Mouse (Mus musculus) midbrain, embryonic 16.5 days (tissue): ENCODE data around the gene Pcif1. TPM values are rescaled to one million over a fixed set of nuclear protein-coding genes. Genes with fewer than 3 reads are reported as not detected.

Experiments used
- ATAC-seq: fragments of 200-750 bp; cut with Nextera tagmentation; 2 replicates; pipeline ENCODE4 v1.8.0; 2017; ENCODE audit warnings: moderate TSS enrichment
- H3K27ac ChIP-seq: fragments of 300-500 bp; sonication (generic); 2 replicates; pipeline ENCODE4 v1.5.1; 2014; ENCODE audit warnings: mild to moderate bottlenecking, low read length, mixed read lengths
- H3K27me3 ChIP-seq: fragments of 300-500 bp; sonication (generic); 2 replicates; pipeline ENCODE4 v1.6.1; 2014; ENCODE audit warnings: low read depth, low read length, mixed read lengths; ENCODE audit not compliant: control insufficient read depth, insufficient read depth
- H3K36me3 ChIP-seq: fragments of 300-500 bp; sonication (generic); 2 replicates; pipeline ENCODE4 v1.6.1; 2014; ENCODE audit warnings: mild to moderate bottlenecking, low read length, moderate library complexity, mixed read lengths; ENCODE audit not compliant: control insufficient read depth, insufficient read depth
- H3K4me1 ChIP-seq: fragments of 300-500 bp; sonication (generic); 2 replicates; pipeline ENCODE4 v1.6.1; 2014; ENCODE audit warnings: mild to moderate bottlenecking, low read length, mixed read lengths; ENCODE audit not compliant: control insufficient read depth, insufficient read depth
- H3K4me2 ChIP-seq: fragments of 300-500 bp; sonication (generic); 2 replicates; pipeline ENCODE4 v1.6.1; 2014; ENCODE audit warnings: mild to moderate bottlenecking, low read length, mixed read lengths
- H3K4me3 ChIP-seq: fragments of 300-500 bp; sonication (generic); 2 replicates; pipeline ENCODE4 v1.5.1; 2014; ENCODE audit warnings: low read depth, mild to moderate bottlenecking, low read length, moderate library complexity, mixed read lengths
- H3K9ac ChIP-seq: fragments of 300-500 bp; sonication (generic); 2 replicates; pipeline ENCODE4 v1.6.1; 2014; ENCODE audit warnings: low read depth, low read length, mixed read lengths
- H3K9me3 ChIP-seq: fragments of 300-500 bp; sonication (generic); replicated peaks from 2 replicates; pipeline ENCODE4 v1.6.1; 2014; ENCODE audit warnings: mild to moderate bottlenecking, low read length, mixed read lengths; ENCODE audit not compliant: control insufficient read depth, poor library complexity, severe bottlenecking
- WGBS: fragments of 180-500 bp; shearing (Covaris S2); extraction: QIAGEN DNeasy Blood & Tissue Kit; methylation state at CpG from one replicate; pipeline ENCODE4 v1.1.7; 2014; 5-methylcytosine and 5-hydroxymethylcytosine counted together
- polyA plus RNA-seq: library from polyadenylated mRNA; unstranded; fragments of >200 nt; fragmentation: Nextera tagmentation; extraction: Ambion mirVana; gene quantifications from 2 replicates; pipeline ENCODE4 v1.2.1, GENCODE M21; 2015

Gene Pcif1
- polyA plus RNA-seq, 1 experiment from 2014 or later: 78.9 TPM

DNA sequence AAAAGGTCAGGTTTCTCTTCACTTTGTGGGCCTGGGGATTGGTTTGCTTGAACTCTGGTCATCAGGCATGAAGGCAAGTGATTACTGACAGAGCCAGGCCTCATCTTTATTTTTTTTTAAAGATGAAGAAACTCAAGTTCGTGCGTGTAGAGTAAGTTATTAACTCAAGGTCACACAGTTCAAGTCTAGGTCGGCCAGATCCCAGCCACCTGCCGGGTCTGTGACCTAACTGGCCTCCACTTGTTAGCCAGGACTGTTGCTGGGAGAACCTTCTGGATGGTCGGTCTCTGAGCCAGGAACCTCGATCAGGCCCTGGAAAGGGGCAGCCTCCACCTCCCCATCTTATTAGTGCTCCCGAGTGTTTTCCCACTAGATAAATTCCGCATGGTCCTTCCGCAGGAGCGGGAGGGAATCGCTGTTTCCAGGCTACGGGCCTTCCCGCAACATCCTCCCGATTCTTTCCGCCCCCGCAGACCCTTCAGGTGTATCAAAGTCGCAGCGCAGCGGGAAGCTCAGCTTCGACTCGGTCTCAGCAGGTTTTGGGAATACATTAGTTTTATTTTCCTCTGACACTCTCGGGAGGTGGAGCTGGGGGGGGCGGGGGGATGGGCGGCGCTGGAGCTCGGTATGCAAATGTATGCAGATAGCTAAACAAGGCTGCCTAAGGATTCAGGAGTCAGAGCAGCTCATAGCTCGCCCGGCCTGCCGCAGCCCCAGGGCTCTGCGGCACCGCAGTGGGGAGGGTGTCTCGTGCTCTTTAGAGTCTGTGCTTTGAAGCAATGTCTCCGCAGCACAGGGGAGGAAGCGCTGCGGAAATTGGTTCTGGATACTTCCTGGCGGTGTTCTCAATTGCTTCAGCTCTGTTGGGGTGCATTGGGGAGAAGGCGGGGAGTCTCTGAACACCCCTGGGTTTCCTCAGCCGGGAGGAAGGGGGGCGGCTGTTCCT is 59.3 kb downstream of the Pcif1 start:
- peak; percentile 94 for ATAC-seq
- WGBS: 3% methylated on average over 39 of the region's 39 CpGs

DNA sequence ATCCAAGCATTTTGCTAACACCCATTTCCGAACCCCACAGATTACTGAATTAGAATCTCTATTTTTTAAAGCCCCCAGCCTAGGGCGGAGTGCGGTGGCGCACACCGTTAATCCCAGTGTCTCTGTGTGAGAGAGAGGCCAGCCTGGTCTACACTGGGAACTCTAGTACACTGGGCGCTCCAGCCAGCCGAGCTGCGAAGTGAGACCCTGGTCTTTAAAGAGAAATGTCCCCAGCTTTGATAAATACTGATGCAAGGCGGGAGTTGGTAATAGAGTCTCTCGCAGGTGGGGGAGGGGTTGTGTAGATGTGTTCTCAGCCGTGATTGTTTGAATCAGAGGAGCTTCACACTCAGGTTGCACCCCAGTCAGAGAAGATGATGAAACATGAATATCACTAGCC is 60.0 kb downstream of the Pcif1 start:
- H3K4me2 ChIP-seq: peak overlapping the region; percentile 68
- peak overlapping the region; percentile 37 for H3K4me3 ChIP-seq
- WGBS: 2% methylated on average over 11 of the region's 11 CpGs
- peaks cover 17% of the 10 kb centered on the region for H3K4me1 ChIP-seq
- H3K9me3 ChIP-seq: no peaks in the 10 kb centered on the region
- H3K27ac ChIP-seq: peak overlapping the region; percentile 69
- H3K9ac ChIP-seq: peak overlapping the region; percentile 37
- H3K27me3 ChIP-seq: no peaks in the 10 kb centered on the region; the same call in 1 of the 2 replicates
- no peaks in the 10 kb centered on the region for H3K36me3 ChIP-seq
- ATAC-seq: peak; percentile 80

More for the DNA sequence above, 59.3 kb downstream of the Pcif1 start:
- H3K4me1 ChIP-seq: peaks cover 17% of the 10 kb centered on the region
- no peaks in the 10 kb centered on the region; the same call in 1 of the 2 replicates for H3K27me3 ChIP-seq
- H3K36me3 ChIP-seq: no peaks in the 10 kb centered on the region
- peak overlapping the region; percentile 37 for H3K9ac ChIP-seq
- peak overlapping the region; percentile 68 for H3K4me2 ChIP-seq
- H3K9me3 ChIP-seq: no peaks in the 10 kb centered on the region
- H3K27ac ChIP-seq: peak overlapping the region; percentile 69
- H3K4me3 ChIP-seq: peak overlapping the region; percentile 37

DNA sequence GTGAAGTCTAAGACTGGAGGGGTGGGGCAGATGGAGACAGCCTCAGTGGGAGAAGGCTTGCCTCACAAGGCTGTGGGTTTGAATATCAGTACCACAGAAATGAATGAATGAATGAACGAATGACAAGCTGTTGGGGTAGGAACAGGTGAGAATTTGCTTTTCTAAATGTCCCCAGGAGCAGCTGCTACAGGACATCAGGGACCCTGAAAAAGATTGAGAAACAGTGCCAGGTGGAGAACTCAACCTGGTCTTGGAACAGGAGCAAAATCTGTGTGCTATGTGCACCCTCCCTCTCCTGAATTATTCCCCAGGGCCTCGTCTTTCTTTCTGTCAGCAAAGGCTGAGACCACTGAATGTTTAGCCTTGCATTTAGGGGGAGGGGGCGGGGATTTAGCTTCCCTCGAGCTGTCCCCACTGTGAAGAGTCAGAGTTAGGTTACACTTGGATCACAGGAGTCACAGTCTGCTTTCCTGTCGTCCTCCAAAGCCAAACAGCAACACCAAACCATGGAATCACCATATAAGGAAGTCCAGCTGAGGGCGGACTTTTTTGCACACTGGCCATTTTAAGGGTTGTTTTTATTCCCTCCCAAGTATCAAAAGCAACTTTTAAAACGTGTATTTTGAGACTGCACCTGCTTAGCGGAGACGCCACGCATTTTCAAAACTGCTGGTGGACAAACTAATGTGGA is 61.2 kb downstream of the Pcif1 start, which contains the start of gene Mmp9:
Gene Mmp9 (plus strand): TSS at position 641 of the 691 bp plus-strand sequence.
- H3K27ac ChIP-seq: peak within 1 kb of the TSS; percentile 69
- H3K9me3 ChIP-seq: no peaks in the 10 kb centered on the region
- no peaks in the 10 kb centered on the region for H3K36me3 ChIP-seq
- H3K4me2 ChIP-seq: no peak within 1 kb of the TSS
- H3K4me1 ChIP-seq: peaks cover 17% of the 10 kb centered on the region
- no peak within 1 kb of the TSS for H3K9ac ChIP-seq
- ATAC-seq: no peak
- no peaks in the 10 kb centered on the region for H3K27me3 ChIP-seq
- WGBS: 22% methylated on average over 10 of the region's 10 CpGs
- H3K4me3 ChIP-seq: no peak within 1 kb of the TSS

DNA sequence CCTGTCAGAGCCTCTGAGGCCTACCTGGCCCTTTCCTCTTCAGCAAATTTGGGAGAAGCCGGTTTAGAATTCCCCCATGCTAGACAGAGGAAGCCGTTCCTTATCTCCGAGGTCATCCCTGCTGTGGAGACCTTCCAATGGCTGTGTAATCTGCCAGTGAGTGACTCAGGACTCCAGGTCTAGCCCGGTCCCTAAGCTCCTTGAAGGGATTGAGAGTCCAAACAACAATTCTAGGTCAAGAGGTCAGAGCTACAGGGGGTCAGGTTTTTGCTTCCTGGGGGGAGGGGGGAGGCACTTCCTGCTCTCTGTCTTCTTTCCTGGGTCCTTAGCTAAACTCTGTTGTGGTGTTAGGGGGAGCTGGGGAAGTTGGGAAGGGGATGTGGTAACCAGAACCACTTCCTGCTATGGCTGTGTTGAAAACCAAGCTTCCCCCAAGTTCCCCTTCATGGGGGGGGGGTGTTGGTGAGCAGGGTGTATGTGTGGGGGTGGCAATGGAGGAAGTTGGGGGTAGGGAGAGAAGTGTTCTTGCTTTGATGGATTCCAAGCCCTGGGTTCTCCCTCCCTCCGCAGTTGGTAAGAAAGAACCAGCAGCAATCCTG is 63.7 kb downstream of the Pcif1 start:
- Histone ChIP-seq H3K27me3 (peaks cover 4% of the 10 kb centered on the region; the same call in 1 of the 2 replicates), H3K9ac (no peak overlapping the region), H3K9me3 (no peaks in the 10 kb centered on the region), H3K4me3 (no peak overlapping the region), H3K4me2 (no peak overlapping the region), H3K4me1 (peaks cover 17% of the 10 kb centered on the region), H3K36me3 (no peaks in the 10 kb centered on the region), H3K27ac (no peak overlapping the region)
- 16% methylated on average over 5 of the region's 5 CpGs for WGBS
- no peak for ATAC-seq

Other genes starting within 250 kb of the Pcif1 start
- gene Wfdc16, start 240.5 kb upstream of the Pcif1 start, polyA plus RNA-seq: not detected in 2 replicates
- not detected in 2 replicates for gene Wfdc10, start 223.3 kb upstream of the Pcif1 start, polyA plus RNA-seq
- not detected in 2 replicates for gene Wfdc9, start 222.7 kb upstream of the Pcif1 start, polyA plus RNA-seq
- not detected in 2 replicates for gene Wfdc11, start 205.2 kb upstream of the Pcif1 start, polyA plus RNA-seq
- gene Wfdc13, start 194.2 kb upstream of the Pcif1 start, polyA plus RNA-seq: not detected in 2 replicates
- not detected in 2 replicates for gene Spint4, start 180.8 kb upstream of the Pcif1 start, polyA plus RNA-seq
- gene Spint5, start 164.0 kb upstream of the Pcif1 start, polyA plus RNA-seq: not detected in 2 replicates
- gene Wfdc3, start 133.4 kb upstream of the Pcif1 start, polyA plus RNA-seq: 1.5 and 1.7 TPM in 2 replicates
- 55.1 and 58.4 TPM in 2 replicates for gene Dnttip1, start 133.3 kb upstream of the Pcif1 start, polyA plus RNA-seq
- 35.4 and 45.7 TPM in 2 replicates for gene Ube2c, start 109.4 kb upstream of the Pcif1 start, polyA plus RNA-seq
- gene Tnnc2, start 99.3 kb upstream of the Pcif1 start, polyA plus RNA-seq: 0.43 TPM in 1 of 2 replicates, not detected in the other
- gene Snx21, start 93.5 kb upstream of the Pcif1 start, polyA plus RNA-seq: 35.3 and 41.4 TPM in 2 replicates
- 17.8 and 19.6 TPM in 2 replicates for gene Acot8, start 74.4 kb upstream of the Pcif1 start, polyA plus RNA-seq
- gene Zswim3, start 74.2 kb upstream of the Pcif1 start, polyA plus RNA-seq: 17.0 and 17.4 TPM in 2 replicates
- gene Zswim1, start 56.6 kb upstream of the Pcif1 start, polyA plus RNA-seq: 29.5 and 29.9 TPM in 2 replicates
- not detected in 2 replicates for gene Spata25, start 50.8 kb upstream of the Pcif1 start, polyA plus RNA-seq
- 95.4 and 95.6 TPM in 2 replicates for gene Ctsa, start 46.4 kb upstream of the Pcif1 start, polyA plus RNA-seq
- gene Neurl2, start 45.8 kb upstream of the Pcif1 start, polyA plus RNA-seq: 5.4 and 7.0 TPM in 2 replicates
- 83.9 and 84.4 TPM in 2 replicates for gene Pltp, start 21.6 kb upstream of the Pcif1 start, polyA plus RNA-seq
- gene Zfp335, start 32.5 kb downstream of the Pcif1 start, polyA plus RNA-seq: 16.2 and 16.9 TPM in 2 replicates
- 26.7 and 28.0 TPM in 2 replicates for gene Mmp9, start 61.5 kb downstream of the Pcif1 start, polyA plus RNA-seq
- gene Slc12a5, start 81.5 kb downstream of the Pcif1 start, polyA plus RNA-seq: 52.8 and 57.7 TPM in 2 replicates
- gene Ncoa5, start 155.6 kb downstream of the Pcif1 start, polyA plus RNA-seq: 105 and 129 TPM in 2 replicates
- 6.0 TPM in 2 replicates for gene Cd40, start 176.3 kb downstream of the Pcif1 start, polyA plus RNA-seq
- gene 1700025C18Rik, start 211.4 kb downstream of the Pcif1 start, polyA plus RNA-seq: not detected in 2 replicates